22 mouse cellular contexts compared by ENCODE assay signal in the genomic region with DNA sequence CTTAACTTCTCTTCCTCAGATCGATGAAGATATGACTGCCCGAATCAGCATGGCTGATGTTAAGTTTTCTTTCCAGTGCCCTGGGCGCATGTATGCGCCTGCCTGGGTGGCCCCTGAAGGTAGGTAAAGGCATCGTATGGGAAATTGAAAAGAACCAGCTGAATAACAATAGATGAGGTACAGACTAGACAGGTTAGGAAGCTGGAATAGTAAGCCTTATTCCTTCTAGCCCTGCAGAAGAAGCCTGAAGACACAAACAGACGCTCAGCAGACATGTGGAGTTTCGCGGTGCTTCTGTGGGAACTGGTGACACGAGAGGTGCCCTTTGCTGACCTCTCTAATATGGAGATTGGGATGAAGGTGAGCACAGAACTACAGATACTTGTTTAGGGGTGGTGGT. TPM values are rescaled to one million over a fixed set of nuclear protein-coding genes. Genes with fewer than 3 reads are reported as not detected.
"Had no signal": no experiment of that assay in that cellular context is flagged by ENCODE, and none has a peak within 500 bp of the region (broad histone marks: within the 10 kb centered on the region; RNA-seq: fewer than 3 reads in every experiment).

No protein-coding gene starts in this region.

- DNase-seq: forebrain, postnatal 0 days; heart, adult 18-20 months; heart, postnatal 14 days; kidney, adult 18-20 months; kidney, adult 8-10 months; kidney, postnatal 10 days; kidney, postnatal 25 days; kidney, postnatal 4 days had no signal

- H3K4me2 ChIP-seq: heart, embryonic 11.5 days; heart, embryonic 13.5 days; heart, embryonic 15.5 days; hindbrain, embryonic 13.5 days; hindbrain, embryonic 15.5 days; intestine, embryonic 15.5 days; limb, embryonic 12.5 days had no signal

- H3K27me3 ChIP-seq: heart, embryonic 13.5 days; heart, embryonic 15.5 days; hindbrain, embryonic 13.5 days; hindbrain, embryonic 15.5 days; intestine, embryonic 15.5 days; limb, embryonic 12.5 days; liver, embryonic 15.5 days had no signal

- H3K27ac ChIP-seq: heart, embryonic 13.5 days; heart, embryonic 15.5 days; hindbrain, embryonic 13.5 days; hindbrain, embryonic 15.5 days; hindbrain, postnatal 0 days; intestine, embryonic 15.5 days; layer of hippocampus, adult 2 months; left cerebral cortex, adult 2 months; limb, embryonic 10.5 days; limb, embryonic 12.5 days; liver, embryonic 15.5 days had no signal

- H3K4me3 ChIP-seq: heart, embryonic 13.5 days; heart, embryonic 15.5 days; hindbrain, embryonic 13.5 days; hindbrain, embryonic 15.5 days; intestine, embryonic 15.5 days; layer of hippocampus, adult 2 months; left cerebral cortex, adult 2 months; limb, embryonic 10.5 days; limb, embryonic 12.5 days; liver, embryonic 15.5 days had no signal

- H3K9ac ChIP-seq: forebrain, postnatal 0 days; heart, embryonic 13.5 days; heart, embryonic 15.5 days; hindbrain, embryonic 13.5 days; hindbrain, embryonic 15.5 days; intestine, embryonic 15.5 days; limb, embryonic 12.5 days; liver, embryonic 15.5 days had no signal

- H3K9me3 ChIP-seq: heart, embryonic 13.5 days; heart, embryonic 15.5 days; hindbrain, embryonic 13.5 days; hindbrain, embryonic 15.5 days; intestine, embryonic 15.5 days; limb, embryonic 10.5 days; limb, embryonic 12.5 days; liver, embryonic 15.5 days had no signal

- ATAC-seq: forebrain, postnatal 0 days; hindbrain, postnatal 0 days; intestine, embryonic 15.5 days; intestine, postnatal 0 days had no signal

RNA-seq across cellular contexts. Expression of a gene that starts 45.5 kb away (rescaled TPM):
- total RNA-seq: hematopoietic stem cell, adult 5-6 weeks had no signal
